Mouse (Mus musculus) CH12.LX (cell line): ENCODE data around the gene Cd3g. TPM values are rescaled to one million over a fixed set of nuclear protein-coding genes. Genes with fewer than 3 reads are reported as not detected.

Experiments
- DNase-seq: peaks from one replicate; pipeline ENCODE4 v3.0.0-alpha.2; 2013; ENCODE audit errors: extremely low read depth
- H3K27ac ChIP-seq: 2 replicates; pipeline ENCODE4 v1.5.1; 2012; ENCODE audit warnings: low read depth, mild to moderate bottlenecking, control low read depth, moderate library complexity; ENCODE audit not compliant: insufficient read depth
- H3K27me3 ChIP-seq: replicated peaks from 2 replicates; pipeline ENCODE3; 2012; ENCODE audit warnings: inconsistent platforms
- H3K36me3 ChIP-seq, 2 experiments: replicated peaks in 1 of 2; 2 replicates each; pipeline versions ENCODE3 to v1.6.1; 2012; ENCODE audit warnings: inconsistent platforms in 1 of 2, low read length in 1 of 2, mild to moderate bottlenecking in 1 of 2, mixed read lengths in 1 of 2, moderate library complexity in 1 of 2; ENCODE audit not compliant: control insufficient read depth in 1 of 2, insufficient read depth in 1 of 2
- H3K4me1 ChIP-seq, 2 experiments: 2 replicates each; pipeline ENCODE4 v1.6.1; 2012; ENCODE audit warnings: inconsistent platforms in 1 of 2, moderate library complexity in 1 of 2; ENCODE audit not compliant: insufficient read depth in 2 of 2, control insufficient read depth in 1 of 2
- H3K4me2 ChIP-seq: 2 replicates; pipeline ENCODE4 v1.6.1; 2012; ENCODE audit warnings: low read depth, mild to moderate bottlenecking, control low read depth; ENCODE audit not compliant: poor library complexity, insufficient read depth, severe bottlenecking
- H3K4me3 ChIP-seq, 3 experiments: fragments of 150-350 bp in 1 of 3; sonication (generic) in 1 of 3; replicated peaks in 1 of 3; 2 replicates each; pipeline versions ENCODE3 to v1.5.1; 2011 to 2012; ENCODE audit warnings: low read depth in 2 of 3, low read length in 2 of 3, mild to moderate bottlenecking in 2 of 3, moderate library complexity in 2 of 3, control low read depth in 1 of 3, improper control_type of control experiment in 1 of 3, inconsistent platforms in 1 of 3, mixed read lengths in 1 of 3; ENCODE audit not compliant: poor library complexity in 1 of 3
- H3K79me2 ChIP-seq: replicated peaks from 2 replicates; pipeline ENCODE4 v1.6.1; 2012; ENCODE audit warnings: mild to moderate bottlenecking, moderate library complexity; ENCODE audit not compliant: control insufficient read depth, poor library complexity, insufficient read depth, severe bottlenecking; ENCODE audit errors: extremely low read depth
- H3K9ac ChIP-seq: 2 replicates; pipeline ENCODE4 v1.6.1; 2012; ENCODE audit warnings: low read depth, mild to moderate bottlenecking, control low read depth, moderate library complexity; ENCODE audit not compliant: insufficient read depth
- H3K9me3 ChIP-seq: replicated peaks from 2 replicates; pipeline ENCODE3; 2012; ENCODE audit warnings: low read length, inconsistent platforms, mixed read lengths
- BHLHE40 ChIP-seq: IDR thresholded peaks from 2 replicates; pipeline ENCODE4 v1.6.1; 2011; ENCODE audit warnings: mild to moderate bottlenecking, low read depth, low read length, improper control_type of control experiment
- CHD2 ChIP-seq: IDR thresholded peaks from 2 replicates; pipeline ENCODE4 v1.6.1; 2011; ENCODE audit warnings: low read length, improper control_type of control experiment
- CTCF ChIP-seq, 2 experiments: IDR thresholded peaks in 1 of 2; conservative IDR thresholded peaks in 1 of 2; 2 replicates each; pipeline ENCODE4 v1.5.1; 2011 to 2012; ENCODE audit warnings: low read depth in 2 of 2, low read length in 2 of 2, improper control_type of control experiment in 1 of 2, inconsistent platforms in 1 of 2, mild to moderate bottlenecking in 1 of 2, moderate library complexity in 1 of 2
- E2F4 ChIP-seq: IDR thresholded peaks from 2 replicates; pipeline ENCODE4 v1.6.1; 2011; ENCODE audit warnings: low read depth, low read length, improper control_type of control experiment; ENCODE audit not compliant: insufficient replicate concordance
- ELF1 ChIP-seq: IDR thresholded peaks from 2 replicates; pipeline ENCODE4 v1.6.1; 2014; ENCODE audit warnings: low read depth, mild to moderate bottlenecking, inconsistent platforms, low read length, improper control_type of control experiment
- EP300 ChIP-seq: IDR thresholded peaks from 2 replicates; pipeline ENCODE4 v1.6.1; 2011; ENCODE audit warnings: low read length, improper control_type of control experiment
- GABPA ChIP-seq: IDR thresholded peaks from 2 replicates; pipeline ENCODE4 v1.6.1; 2012; ENCODE audit warnings: low read depth, low read length, improper control_type of control experiment, inconsistent platforms; ENCODE audit not compliant: insufficient replicate concordance
- HCFC1 ChIP-seq: IDR thresholded peaks from 2 replicates; pipeline ENCODE4 v1.6.1; 2012; ENCODE audit warnings: low read depth, mild to moderate bottlenecking, inconsistent platforms, low read length, improper control_type of control experiment
- IRF4 ChIP-seq: IDR thresholded peaks from 2 replicates; pipeline ENCODE4 v1.6.1; 2014; ENCODE audit warnings: low read depth, mild to moderate bottlenecking, inconsistent platforms, low read length, improper control_type of control experiment
- JUND ChIP-seq: conservative IDR thresholded peaks from 2 replicates; pipeline ENCODE4 v1.6.1; 2011; ENCODE audit warnings: low read depth, low read length, improper control_type of control experiment
- KAT2A ChIP-seq: IDR thresholded peaks from 2 replicates; pipeline ENCODE4 v1.6.1; 2012; ENCODE audit warnings: low read length, improper control_type of control experiment, inconsistent platforms; ENCODE audit not compliant: insufficient replicate concordance
- MAFK ChIP-seq: IDR thresholded peaks from 2 replicates; pipeline ENCODE4 v1.6.1; 2011; ENCODE audit warnings: low read length, improper control_type of control experiment; ENCODE audit not compliant: insufficient replicate concordance
- MAX ChIP-seq: IDR thresholded peaks from 2 replicates; pipeline ENCODE4 v1.6.1; 2011; ENCODE audit warnings: low read length, improper control_type of control experiment
- MAZ ChIP-seq: IDR thresholded peaks from 2 replicates; pipeline ENCODE4 v1.6.1; 2012; ENCODE audit warnings: low read depth, mild to moderate bottlenecking, inconsistent platforms, low read length, improper control_type of control experiment, moderate library complexity
- MEF2A ChIP-seq: IDR thresholded peaks from 2 replicates; pipeline ENCODE4 v1.6.1; 2014; ENCODE audit warnings: low read depth, mild to moderate bottlenecking, inconsistent platforms, low read length, improper control_type of control experiment, borderline replicate concordance
- MXI1 ChIP-seq: IDR thresholded peaks from 2 replicates; pipeline ENCODE4 v1.6.1; 2011; ENCODE audit warnings: mild to moderate bottlenecking, low read depth, low read length, improper control_type of control experiment
- MYC ChIP-seq: IDR thresholded peaks from 2 replicates; pipeline ENCODE4 v1.6.1; 2011; ENCODE audit warnings: low read depth, mild to moderate bottlenecking, improper control_type of control experiment, low read length
- NELFE ChIP-seq: IDR thresholded peaks from 2 replicates; pipeline ENCODE4 v1.6.1; 2011; ENCODE audit warnings: low read depth, low read length, improper control_type of control experiment
- PAX5 ChIP-seq: IDR thresholded peaks from 2 replicates; pipeline ENCODE4 v1.6.1; 2012; ENCODE audit warnings: low read length, inconsistent platforms, mixed read lengths
- POLR2AphosphoS2 ChIP-seq: IDR thresholded peaks from 2 replicates; pipeline ENCODE4 v1.6.1; 2011; ENCODE audit warnings: low read depth, low read length, improper control_type of control experiment
- RAD21 ChIP-seq: IDR thresholded peaks from 2 replicates; pipeline ENCODE4 v1.6.1; 2011; ENCODE audit warnings: low read depth, mild to moderate bottlenecking, low read length, improper control_type of control experiment, moderate library complexity
- RCOR1 ChIP-seq: conservative IDR thresholded peaks from 2 replicates; pipeline ENCODE4 v1.6.1; 2012; ENCODE audit warnings: low read depth, mild to moderate bottlenecking, inconsistent platforms, low read length, improper control_type of control experiment
- SMC3 ChIP-seq: IDR thresholded peaks from 2 replicates; pipeline ENCODE4 v1.6.1; 2011; ENCODE audit warnings: low read depth, low read length, improper control_type of control experiment
- TBP ChIP-seq: conservative IDR thresholded peaks from 2 replicates; pipeline ENCODE4 v1.6.1; 2011; ENCODE audit warnings: low read depth, low read length, improper control_type of control experiment
- ZC3H11A ChIP-seq: IDR thresholded peaks from 2 replicates; pipeline ENCODE4 v1.6.1; 2012; ENCODE audit warnings: low read depth, mild to moderate bottlenecking, inconsistent platforms, low read length, improper control_type of control experiment
- ZKSCAN1 ChIP-seq: IDR thresholded peaks from 2 replicates; pipeline ENCODE4 v1.6.1; 2012; ENCODE audit warnings: low read depth, inconsistent platforms, low read length, improper control_type of control experiment, borderline replicate concordance
- ZMIZ1 ChIP-seq: IDR thresholded peaks from 2 replicates; pipeline ENCODE4 v1.6.1; 2012; ENCODE audit warnings: low read depth, mild to moderate bottlenecking, inconsistent platforms, low read length, improper control_type of control experiment
- ZNF384 ChIP-seq: IDR thresholded peaks from 2 replicates; pipeline ENCODE4 v1.6.1; 2012; ENCODE audit warnings: low read depth, low read length, improper control_type of control experiment, inconsistent platforms
- dilution Hi-C: fragments of 300-500 bp; cut with MboI; formaldehyde crosslinking; loops from 2 replicates; pipeline ENCODE4 v1.14.3; 2020; ENCODE audit warnings: low sequenced_read_pairs; ENCODE audit not compliant: extremely low pct_unique_long_range_greater_than_20kb, extremely low pct_ligation_motif_present
- in situ Hi-C: fragments of 300-500 bp; cut with MboI; formaldehyde crosslinking; loops from 3 replicates; pipeline ENCODE4 v1.14.3; 2019; ENCODE audit warnings: low sequenced_read_pairs, low pct_ligation_motif_present, low pct_unique_long_range_greater_than_20kb, mixed read lengths
- polyA plus RNA-seq: library from polyadenylated mRNA; unstranded; fragments of >175 nt; gene quantifications from 2 replicates; pipeline ENCODE4 v1.2.1, GENCODE M21; 2012; ENCODE audit warnings: low read depth; ENCODE audit not compliant: insufficient read length
- total RNA-seq, 2 experiments: library from RNA; depleted of rRNA; stranded (reverse); fragments of 300-350 nt in 1 of 2; fragments of >200 nt in 1 of 2; gene quantifications; 2 replicates each; pipeline ENCODE4 v1.2.3; 2012 to 2014

Gene Cd3g
- total and polyA plus RNA-seq, 3 experiments = 1.7 to 12.7 (median 2.9) TPM

DNA sequence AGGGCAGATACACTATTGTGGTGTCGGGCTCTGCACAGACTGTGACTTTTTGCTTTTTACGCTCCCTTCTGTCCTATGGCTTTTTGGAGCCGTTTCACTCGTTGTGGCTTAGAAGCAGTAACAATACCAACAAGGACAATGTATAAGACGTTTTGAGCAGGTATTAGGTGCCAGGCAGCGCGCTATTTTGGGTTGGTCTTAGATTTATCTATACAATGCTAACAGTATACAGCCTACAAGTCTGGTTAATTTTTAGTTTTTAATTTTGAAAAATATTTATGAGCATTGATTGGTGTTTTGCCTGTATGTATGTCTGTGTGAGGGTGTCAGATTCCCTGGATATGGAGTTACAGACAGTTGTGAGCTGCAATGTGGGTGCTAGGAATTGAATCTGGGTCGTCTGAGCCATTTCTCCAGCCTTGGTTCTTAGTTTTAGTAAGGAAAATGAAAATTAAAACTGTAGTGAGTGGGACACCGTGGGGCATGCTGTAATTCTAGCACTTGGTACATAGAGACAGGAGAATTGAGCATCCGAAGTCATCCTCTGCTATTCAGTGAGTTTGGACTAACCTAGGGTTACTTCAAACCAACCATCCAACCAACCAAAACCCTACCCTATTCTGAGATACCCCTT lies 14.3 kb downstream of the Cd3g start:
- Histone ChIP-seq H3K79me2 (peaks cover 35% of the 10 kb centered on the region), H3K9me3 (no peaks in the 10 kb centered on the region), H3K4me1 (peaks cover 2 to 26% of the 10 kb centered on the region in 2 experiments; a peak in 3 of 4 replicates), H3K27ac (peak overlapping the region; percentile 47), H3K36me3 (peaks cover 9 to 25% of the 10 kb centered on the region in 2 experiments), H3K4me3 (peak overlapping the region; percentile 57 to 97 (median 64)), H3K27me3 (peaks cover 3% of the 10 kb centered on the region), H3K4me2 (peak overlapping the region; percentile 72), H3K9ac (peak overlapping the region; percentile 46)
- dilution Hi-C loops = no loop called here
- in situ Hi-C loops = no loop called here
- no peak for DNase-seq
- no peak for TF ChIP-seq ELF1
- no peak for TF ChIP-seq POLR2AphosphoS2
- TF ChIP-seq PAX5 = no peak
- no peak; the same call in 1 of the 2 replicates for TF ChIP-seq TBP
- no peak for TF ChIP-seq ZMIZ1
- TF ChIP-seq CHD2 = no peak
- no peak for TF ChIP-seq BHLHE40
- 0 out of 2 replicates have a peak, but pooled peaks have one; percentile 7 for TF ChIP-seq MAFK
- no peak for TF ChIP-seq IRF4

DNA sequence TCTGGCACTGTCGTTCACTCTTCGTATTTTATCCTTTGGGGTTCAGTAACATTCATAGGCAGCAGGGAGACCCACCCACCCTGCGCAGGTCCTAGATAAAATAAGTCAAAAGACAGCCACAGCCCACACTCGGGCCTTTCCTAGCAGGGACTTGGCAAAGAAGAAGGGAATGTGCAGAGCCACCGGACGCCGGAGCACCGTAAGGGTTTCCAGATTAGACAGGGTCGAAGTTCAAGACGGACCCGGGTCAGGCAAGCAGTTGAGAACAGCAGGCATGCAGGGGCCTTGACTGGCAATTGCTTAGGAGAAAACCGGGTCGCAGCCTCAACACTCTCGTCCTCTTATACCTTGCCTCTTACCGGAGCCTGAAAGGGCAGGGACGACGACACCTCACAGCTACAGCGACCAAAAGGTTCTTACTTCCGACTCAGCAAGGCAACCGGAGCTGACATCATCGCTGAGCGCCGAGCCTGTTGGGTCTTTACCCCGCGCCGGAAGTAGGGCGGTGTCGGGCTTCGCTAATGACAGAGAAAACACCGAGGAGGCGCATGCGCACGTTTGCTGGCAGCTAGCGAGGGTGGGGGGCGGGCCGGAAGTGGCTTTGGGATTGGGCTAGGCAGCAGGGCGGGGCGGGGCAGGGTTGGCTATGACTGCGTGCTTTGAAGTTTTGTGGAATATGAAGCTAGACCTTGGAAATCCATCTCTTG lies 15.0 kb downstream of the Cd3g start, which contains the start of gene Ube4a:
Gene Ube4a (minus strand): TSS at position 475 of the 707 bp plus-strand sequence.
- H3K9ac ChIP-seq = peak within 1 kb of the TSS; percentile 87
- H3K9me3 ChIP-seq = no peaks in the 10 kb centered on the region
- peak within 1 kb of the TSS; percentile 88 for H3K4me2 ChIP-seq
- dilution Hi-C loops (no loop called here), in situ Hi-C loops (no loop called here)
- peaks cover 2 to 26% of the 10 kb centered on the region in 2 experiments; a peak in 3 of 4 replicates for H3K4me1 ChIP-seq
- H3K79me2 ChIP-seq = peaks cover 35% of the 10 kb centered on the region
- DNase-seq = peak; percentile 99
- H3K27ac ChIP-seq = peak within 1 kb of the TSS; percentile 47
- peak within 1 kb of the TSS; percentile 84 to 99 (median 97) for H3K4me3 ChIP-seq
- H3K36me3 ChIP-seq = peaks cover 14 to 32% of the 10 kb centered on the region in 2 experiments
- no peaks in the 10 kb centered on the region for H3K27me3 ChIP-seq
- TF ChIP-seq MAX (peak; percentile 18; the same call in 1 of the 2 replicates), BHLHE40 (no peak), CHD2 (peak; percentile 62; the same call in 1 of the 2 replicates), KAT2A (peak; percentile 96; the same call in 1 of the 2 replicates), TBP (peak; percentile 61; the same call in 1 of the 2 replicates), POLR2AphosphoS2 (peak; percentile 80; the same call in 1 of the 2 replicates), ZNF384 (no peak), MAFK (no peak), PAX5 (no peak), MAZ (peak; percentile 17; the same call in 1 of the 2 replicates), CTCF (conservative IDR thresholded peaks at IDR 0.05 in 1 of 2, IDR thresholded peaks at IDR 0.05 in 1 of 2; ENCODE audit: low read depth in 2 of 2, low read length in 2 of 2) (no peak), ZMIZ1 (peak; percentile 50; the same call in 1 of the 2 replicates), MEF2A (peak; percentile 63; the same call in 1 of the 2 replicates), RAD21 (no peak), NELFE (peak; percentile 85), ZC3H11A (no peak), SMC3 (no peak), JUND (peak; percentile 30; the same call in 1 of the 2 replicates), ZKSCAN1 (no peak), MXI1 (peak; percentile 81), EP300 (no peak), HCFC1 (peak; percentile 98), RCOR1 (0 out of 2 replicates have a peak, but pooled peaks have one; percentile 41), MYC (no peak), GABPA (peak; percentile 88; the same call in 1 of the 2 replicates), E2F4 (no peak), IRF4 (peak; percentile 74; the same call in 1 of the 2 replicates)
